Mouse (Mus musculus) liver, postnatal 0 days (tissue): ENCODE data around the gene Mapkap1. TPM values are rescaled to one million over a fixed set of nuclear protein-coding genes. Genes with fewer than 3 reads are reported as not detected.

Experiments
- ATAC-seq: fragments of 200-750 bp; cut with Nextera tagmentation; 2 replicates; pipeline ENCODE4 v1.8.0; 2017; ENCODE audit warnings: mild to moderate bottlenecking, moderate library complexity
- DNase-seq: peaks from one replicate; pipeline ENCODE4 v3.0.0-alpha.2; 2016
- H3K27ac ChIP-seq: fragments of 300-500 bp; sonication (generic); 2 replicates; pipeline ENCODE4 v1.5.1; 2014; ENCODE audit warnings: antibody characterized with exemption, moderate library complexity, mild to moderate bottlenecking, low read depth
- H3K27me3 ChIP-seq: fragments of 300-500 bp; sonication (generic); 2 replicates; pipeline ENCODE4 v1.6.1; 2014; ENCODE audit warnings: low read length, control low read depth, mixed read lengths; ENCODE audit not compliant: insufficient read depth
- H3K36me3 ChIP-seq: fragments of 300-500 bp; sonication (generic); replicated peaks from 2 replicates; pipeline ENCODE4 v1.6.1; 2014; ENCODE audit warnings: mild to moderate bottlenecking, control low read depth, low read length, moderate library complexity, mixed read lengths; ENCODE audit not compliant: insufficient read depth
- H3K4me1 ChIP-seq: fragments of 300-500 bp; sonication (generic); 2 replicates; pipeline ENCODE4 v1.6.1; 2014; ENCODE audit warnings: antibody characterized with exemption, mild to moderate bottlenecking, control low read depth; ENCODE audit not compliant: insufficient read depth
- H3K4me2 ChIP-seq: fragments of 300-500 bp; sonication (generic); 2 replicates; pipeline ENCODE4 v1.6.1; 2014; ENCODE audit warnings: low read depth, mild to moderate bottlenecking, low read length, moderate library complexity, mixed read lengths
- H3K4me3 ChIP-seq: fragments of 300-500 bp; sonication (generic); 2 replicates; pipeline ENCODE4 v1.5.1; 2014; ENCODE audit warnings: low read depth, low read length
- H3K9ac ChIP-seq: fragments of 300-500 bp; sonication (generic); replicated peaks from 2 replicates; pipeline ENCODE4 v1.6.1; 2014; ENCODE audit warnings: mild to moderate bottlenecking, moderate library complexity
- H3K9me3 ChIP-seq: fragments of 300-500 bp; sonication (generic); 2 replicates; pipeline ENCODE4 v1.6.1; 2016; ENCODE audit warnings: mild to moderate bottlenecking, control low read depth, low read length, mixed read lengths
- CTCF ChIP-seq: sonication (generic); IDR thresholded peaks from 2 replicates; pipeline ENCODE4 v1.5.1; 2016; ENCODE audit warnings: antibody characterized with exemption, low read depth
- EP300 ChIP-seq: IDR thresholded peaks from 2 replicates; pipeline ENCODE4 v1.6.1; 2016; ENCODE audit warnings: antibody characterized with exemption, low read depth, mild to moderate bottlenecking
- WGBS: fragments of 180-500 bp; shearing (Covaris S2); extraction: QIAGEN DNeasy Blood & Tissue Kit; methylation state at CpG from one replicate; pipeline ENCODE4 v1.1.7; 2014; ENCODE audit not compliant: insufficient replicate concordance; 5-methylcytosine and 5-hydroxymethylcytosine counted together
- polyA plus RNA-seq: library from polyadenylated mRNA; unstranded; fragments of >200 nt; fragmentation: Nextera tagmentation; extraction: Ambion mirVana; gene quantifications from 2 replicates; pipeline ENCODE4 v1.2.1, GENCODE M21; 2015

Gene Mapkap1
- polyA plus RNA-seq, 1 experiment from 2014 or later = 31.3 TPM

- WGBS = 69% methylated on average over 6 of the region's 6 CpGs
- no peak overlapping the region for H3K27ac ChIP-seq
- no peaks in the 10 kb centered on the region for H3K36me3 ChIP-seq
- H3K4me1 ChIP-seq = no peaks in the 10 kb centered on the region
- ATAC-seq = no peak
- H3K9me3 ChIP-seq = no peaks in the 10 kb centered on the region
- H3K27me3 ChIP-seq = no peaks in the 10 kb centered on the region
- H3K4me2 ChIP-seq = no peak overlapping the region
- H3K4me3 ChIP-seq = no peak overlapping the region
- no peak for DNase-seq
- no peak overlapping the region for H3K9ac ChIP-seq
- no peak for TF ChIP-seq EP300
- TF ChIP-seq CTCF = no peak
Observed at GRCm38 (mm10) chr2:34570378-34570777, 163.8 kb downstream of the Mapkap1 start.

- Histone ChIP-seq H3K36me3 (no peaks in the 10 kb centered on the region), H3K9ac (no peak overlapping the region), H3K4me2 (no peak overlapping the region), H3K4me3 (no peak overlapping the region), H3K27me3 (no peaks in the 10 kb centered on the region), H3K27ac (no peak overlapping the region), H3K9me3 (no peaks in the 10 kb centered on the region), H3K4me1 (no peaks in the 10 kb centered on the region)
- no peak for TF ChIP-seq CTCF
- TF ChIP-seq EP300 = no peak
- no peak for ATAC-seq
- 50% methylated on average over 1 of the region's 1 CpGs for WGBS
- DNase-seq = no peak
Observed at GRCm38 (mm10) chr2:34571096-34571495, 164.5 kb downstream of the Mapkap1 start.

- WGBS = 79% methylated on average over 4 of the region's 4 CpGs
- Histone ChIP-seq H3K27me3 (no peaks in the 10 kb centered on the region), H3K4me3 (no peak overlapping the region), H3K27ac (no peak overlapping the region), H3K9me3 (no peaks in the 10 kb centered on the region), H3K4me1 (no peaks in the 10 kb centered on the region), H3K36me3 (no peaks in the 10 kb centered on the region), H3K9ac (no peak overlapping the region), H3K4me2 (no peak overlapping the region)
- TF ChIP-seq CTCF (no peak), EP300 (no peak)
- ATAC-seq (no peak), DNase-seq (no peak)
Observed at GRCm38 (mm10) chr2:34573073-34573472, 166.5 kb downstream of the Mapkap1 start.

- Histone ChIP-seq H3K9me3 (no peaks in the 10 kb centered on the region), H3K4me1 (no peaks in the 10 kb centered on the region), H3K36me3 (peaks cover 16% of the 10 kb centered on the region), H3K27me3 (no peaks in the 10 kb centered on the region), H3K4me2 (no peak overlapping the region), H3K9ac (no peak overlapping the region), H3K4me3 (no peak overlapping the region), H3K27ac (no peak overlapping the region)
- TF ChIP-seq CTCF (no peak), EP300 (no peak)
- 89% methylated on average over 8 of the region's 8 CpGs for WGBS
- ATAC-seq = no peak
- DNase-seq = no peak
Observed at GRCm38 (mm10) chr2:34588546-34588945, 182.0 kb downstream of the Mapkap1 start.

GRCm38 (mm10) chr2:34591721-34592360, 185.3 kb downstream of the Mapkap1 start:
- 83% methylated on average over 16 of the region's 16 CpGs for WGBS
- DNase-seq (no peak), ATAC-seq (no peak)
- no peaks in the 10 kb centered on the region for H3K4me1 ChIP-seq
- no peak overlapping the region for H3K9ac ChIP-seq
- no peaks in the 10 kb centered on the region for H3K27me3 ChIP-seq
- H3K9me3 ChIP-seq = no peaks in the 10 kb centered on the region
- H3K27ac ChIP-seq = no peak overlapping the region
- H3K36me3 ChIP-seq = peaks cover 2% of the 10 kb centered on the region; the same call in 1 of the 2 replicates
- no peak overlapping the region for H3K4me2 ChIP-seq
- TF ChIP-seq EP300 = no peak
- TF ChIP-seq CTCF = no peak
- no peak overlapping the region for H3K4me3 ChIP-seq

GRCm38 (mm10) chr2:34592361-34592960, 185.9 kb downstream of the Mapkap1 start:
- Histone ChIP-seq H3K27ac (no peak overlapping the region), H3K27me3 (no peaks in the 10 kb centered on the region), H3K36me3 (peaks cover 2% of the 10 kb centered on the region; the same call in 1 of the 2 replicates), H3K4me1 (no peaks in the 10 kb centered on the region), H3K9me3 (no peaks in the 10 kb centered on the region), H3K9ac (no peak overlapping the region), H3K4me3 (no peak overlapping the region), H3K4me2 (no peak overlapping the region)
- WGBS = 71% methylated on average over 8 of the region's 8 CpGs
- ATAC-seq (no peak), DNase-seq (no peak)
- TF ChIP-seq CTCF (no peak), EP300 (no peak)
